Mouse (Mus musculus) stomach, embryonic 16.5 days (tissue): ENCODE measurements at regions not wholly inside any gene's neighbourhood (a gene's known extent, or its start where the extent isn't known, plus 50 kb on each side); places are given as distances from the start of the nearest gene placed in this dataset.

Experiments
- ATAC-seq: fragments of 200-750 bp; cut with Nextera tagmentation; 2 replicates; pipeline ENCODE4 v1.8.0; 2017; ENCODE audit warnings: moderate number of reproducible peaks, moderate TSS enrichment; ENCODE audit not compliant: insufficient read depth, low FRiP score
- H3K27ac ChIP-seq: fragments of 300-500 bp; sonication (generic); 2 replicates; pipeline ENCODE4 v1.5.1; 2014; ENCODE audit warnings: low read length
- H3K27me3 ChIP-seq: fragments of 300-500 bp; sonication (generic); 2 replicates; pipeline ENCODE4 v1.6.1; 2014; ENCODE audit warnings: low read length, control low read depth, mixed read lengths; ENCODE audit not compliant: control insufficient read depth, insufficient read depth
- H3K36me3 ChIP-seq: fragments of 300-500 bp; sonication (generic); 2 replicates; pipeline ENCODE4 v1.6.1; 2014; ENCODE audit warnings: low read length; ENCODE audit not compliant: control insufficient read depth, insufficient read depth
- H3K4me1 ChIP-seq: fragments of 300-500 bp; sonication (generic); 2 replicates; pipeline ENCODE4 v1.6.1; 2014; ENCODE audit warnings: low read length, control low read depth, mixed read lengths; ENCODE audit not compliant: control insufficient read depth, insufficient read depth
- H3K4me2 ChIP-seq: fragments of 300-500 bp; sonication (generic); 2 replicates; pipeline ENCODE4 v1.6.1; 2014; ENCODE audit warnings: low read depth, low read length, mixed read lengths
- H3K4me3 ChIP-seq: fragments of 300-500 bp; sonication (generic); replicated peaks from 2 replicates; pipeline ENCODE4 v1.5.1; 2014; ENCODE audit warnings: mild to moderate bottlenecking, low read length
- H3K9ac ChIP-seq: fragments of 300-500 bp; sonication (generic); 2 replicates; pipeline ENCODE4 v1.6.1; 2014; ENCODE audit warnings: low read length
- H3K9me3 ChIP-seq: fragments of 300-500 bp; sonication (generic); replicated peaks from 2 replicates; pipeline ENCODE4 v1.6.1; 2016; ENCODE audit warnings: low read length, control low read depth; ENCODE audit not compliant: control insufficient read depth
- WGBS: fragments of 180-500 bp; shearing (Covaris S2); extraction: QIAGEN DNeasy Blood & Tissue Kit; methylation state at CpG from one replicate; pipeline ENCODE4 v1.1.7; 2014; 5-methylcytosine and 5-hydroxymethylcytosine counted together

- Histone ChIP-seq H3K36me3 (no peaks in the 10 kb centered on the region), H3K4me2 (no peak overlapping the region), H3K4me3 (no peak overlapping the region), H3K9me3 (no peaks in the 10 kb centered on the region), H3K4me1 (no peaks in the 10 kb centered on the region), H3K27me3 (no peaks in the 10 kb centered on the region), H3K9ac (no peak overlapping the region), H3K27ac (no peak overlapping the region)
- ATAC-seq = no peak
- WGBS = 57% methylated on average over 4 of the region's 4 CpGs
Observed at GRCm38 (mm10) chr4:40070959-40071634, 71.8 kb upstream of the Aco1 start.

- no peak overlapping the region for H3K27ac ChIP-seq
- WGBS = 53% methylated on average over 3 of the region's 3 CpGs
Observed at GRCm38 (mm10) chr4:40081035-40081434, 61.8 kb upstream of the Aco1 start.

GRCm38 (mm10) chr4:40090295-40090694 is 52.6 kb upstream of the Aco1 start:
- H3K4me3 ChIP-seq = no peak overlapping the region

More at GRCm38 (mm10) chr4:40081035-40081434, 61.8 kb upstream of the Aco1 start:
- H3K27me3 ChIP-seq = no peaks in the 10 kb centered on the region
- H3K4me3 ChIP-seq = no peak overlapping the region
- H3K4me2 ChIP-seq = no peak overlapping the region
- no peaks in the 10 kb centered on the region for H3K4me1 ChIP-seq
- no peaks in the 10 kb centered on the region for H3K36me3 ChIP-seq
- no peak overlapping the region for H3K9ac ChIP-seq
- no peaks in the 10 kb centered on the region for H3K9me3 ChIP-seq
- no peak for ATAC-seq

More at GRCm38 (mm10) chr4:40090295-40090694, 52.6 kb upstream of the Aco1 start:
- 72% methylated on average over 5 of the region's 5 CpGs for WGBS
- Histone ChIP-seq H3K27ac (no peak overlapping the region), H3K9ac (no peak overlapping the region), H3K36me3 (no peaks in the 10 kb centered on the region), H3K4me1 (no peaks in the 10 kb centered on the region), H3K9me3 (no peaks in the 10 kb centered on the region), H3K4me2 (no peak overlapping the region), H3K27me3 (no peaks in the 10 kb centered on the region)
- ATAC-seq = no peak
